Mouse (Mus musculus) thymus, adult 2 months (tissue): ENCODE data around the gene Creb5.

Source experiments
- CTCF ChIP-seq: fragments of 200-500 bp; IDR thresholded peaks from 2 replicates; pipeline ENCODE4 v1.5.1; 2012; ENCODE audit warnings: mild to moderate bottlenecking, control low read depth, low read length, moderate library complexity, borderline replicate concordance; ENCODE audit not compliant: control insufficient read depth, poor library complexity, insufficient read depth; ENCODE audit errors: extremely low read depth
- POLR2A ChIP-seq: fragments of 200-500 bp; IDR thresholded peaks from 2 replicates; pipeline ENCODE4 v1.6.1; 2012; ENCODE audit warnings: mild to moderate bottlenecking, low read length, control low read depth, moderate library complexity; ENCODE audit not compliant: control insufficient read depth, poor library complexity, insufficient read depth; ENCODE audit errors: extremely low read depth

GRCm38 (mm10) chr6:53313604-53314003 is 26.5 kb downstream of the Creb5 start:
- TF ChIP-seq CTCF: no peak
- no peak for TF ChIP-seq POLR2A
